Mouse (Mus musculus) liver, embryonic 11.5 days (tissue): Measurements from ENCODE around the gene Nup98. TPM values are rescaled to one million over a fixed set of nuclear protein-coding genes. Genes with fewer than 3 reads are reported as not detected.
A peak's percentile ranks its signal among the peaks of the same experiment; 100 is the strongest.

ENCODE experiments used
- ATAC-seq: fragments of 200-750 bp; cut with Nextera tagmentation; replicated peaks from 2 replicates; pipeline ENCODE4 v1.8.0; 2017; ENCODE audit warnings: moderate number of reproducible peaks, mild to moderate bottlenecking, moderate TSS enrichment, moderate library complexity; ENCODE audit not compliant: low FRiP score
- DNase-seq: peaks from one replicate; pipeline ENCODE4 v3.0.0-alpha.2; 2017; ENCODE audit warnings: low spot score
- H3K27ac ChIP-seq: fragments of 300-500 bp; sonication (generic); 2 replicates; pipeline ENCODE4 v1.5.1; 2014; ENCODE audit warnings: mild to moderate bottlenecking, low read depth, low read length, control low read depth
- H3K27me3 ChIP-seq: fragments of 300-500 bp; sonication (generic); replicated peaks from 2 replicates; pipeline ENCODE4 v1.6.1; 2014; ENCODE audit warnings: low read length, mixed read lengths; ENCODE audit not compliant: control insufficient read depth, insufficient read depth
- H3K36me3 ChIP-seq: fragments of 300-500 bp; sonication (generic); 2 replicates; pipeline ENCODE4 v1.6.1; 2014; ENCODE audit warnings: mild to moderate bottlenecking, low read length, moderate library complexity, mixed read lengths; ENCODE audit not compliant: control insufficient read depth, insufficient read depth
- H3K4me1 ChIP-seq: fragments of 300-500 bp; sonication (generic); replicated peaks from 2 replicates; pipeline ENCODE4 v1.6.1; 2014; ENCODE audit warnings: low read length, mixed read lengths; ENCODE audit not compliant: control insufficient read depth, insufficient read depth
- H3K4me2 ChIP-seq: fragments of 300-500 bp; sonication (generic); 2 replicates; pipeline ENCODE4 v1.6.1; 2014; ENCODE audit warnings: mild to moderate bottlenecking, control low read depth, moderate library complexity
- H3K4me3 ChIP-seq: fragments of 300-500 bp; sonication (generic); 2 replicates; pipeline ENCODE4 v1.5.1; 2014; ENCODE audit warnings: low read depth, low read length, control low read depth
- H3K9ac ChIP-seq: fragments of 300-500 bp; sonication (generic); 2 replicates; pipeline ENCODE4 v1.6.1; 2014; ENCODE audit warnings: low read depth, low read length, control low read depth
- H3K9me3 ChIP-seq: fragments of 300-500 bp; sonication (generic); 2 replicates; pipeline ENCODE4 v1.6.1; 2016; ENCODE audit warnings: low read length, inconsistent platforms, mixed read lengths; ENCODE audit not compliant: control insufficient read depth
- WGBS: fragments of 180-500 bp; shearing (Covaris S2); extraction: QIAGEN DNeasy Blood & Tissue Kit; methylation state at CpG from one replicate; pipeline ENCODE4 v1.1.7; 2014; 5-methylcytosine and 5-hydroxymethylcytosine counted together
- polyA plus RNA-seq: library from polyadenylated mRNA; unstranded; fragments of >200 nt; fragmentation: Nextera tagmentation; extraction: Ambion mirVana; gene quantifications from 2 replicates; pipeline ENCODE4 v1.2.1, GENCODE M21; 2014

Gene Nup98
- polyA plus RNA-seq, 1 experiment from 2014 or later = 42.0 TPM

- Histone ChIP-seq H3K4me1 (peaks cover 52% of the 10 kb centered on the region), H3K4me2 (peak overlapping the region; percentile 95), H3K27ac (peak overlapping the region; percentile 98), H3K9ac (peak overlapping the region; percentile 94), H3K36me3 (0 out of 2 replicates have a peak, but pooled peaks cover 2% of the 10 kb centered on the region), H3K9me3 (no peaks in the 10 kb centered on the region), H3K27me3 (no peaks in the 10 kb centered on the region), H3K4me3 (peak overlapping the region; percentile 91)
- DNase-seq (no peak), ATAC-seq (peak; percentile 28)
- WGBS = under 1% methylated on average over 23 of the region's 23 CpGs
Measured at GRCm38 (mm10) chr7:102249531-102249895, 39.5 kb upstream of the Nup98 start.

GRCm38 (mm10) chr7:102248691-102249404 is 38.9 kb upstream of the Nup98 start:
- ATAC-seq (no peak; the same call in 1 of the 2 replicates), DNase-seq (no peak)
- Histone ChIP-seq H3K27ac (peak overlapping the region; percentile 98), H3K4me3 (peak overlapping the region; percentile 91), H3K9ac (peak overlapping the region; percentile 94), H3K36me3 (0 out of 2 replicates have a peak, but pooled peaks cover 2% of the 10 kb centered on the region), H3K4me2 (peak overlapping the region; percentile 95), H3K9me3 (no peaks in the 10 kb centered on the region), H3K4me1 (peaks cover 57% of the 10 kb centered on the region), H3K27me3 (no peaks in the 10 kb centered on the region)
- WGBS = 11% methylated on average over 16 of the region's 16 CpGs

- no peaks in the 10 kb centered on the region for H3K27me3 ChIP-seq
- whole genome bisulfite sequencing = 38% methylated on average over 12 of the region's 12 CpGs
- peak overlapping the region; percentile 91 for H3K4me3 ChIP-seq
- H3K36me3 ChIP-seq = 0 out of 2 replicates have a peak, but pooled peaks cover 2% of the 10 kb centered on the region
- H3K4me2 ChIP-seq = peak overlapping the region; percentile 95
- peaks cover 70% of the 10 kb centered on the region for H3K4me1 ChIP-seq
- ATAC-seq (no peak), DNase-seq (no peak)
- H3K9ac ChIP-seq = peak overlapping the region; percentile 94
- peak overlapping the region; percentile 26 for H3K27ac ChIP-seq
- no peaks in the 10 kb centered on the region for H3K9me3 ChIP-seq
Measured at GRCm38 (mm10) chr7:102246956-102247797, 37.2 kb upstream of the Nup98 start.

GRCm38 (mm10) chr7:102246265-102246664 is 36.3 kb upstream of the Nup98 start:
- Histone ChIP-seq H3K27me3 (no peaks in the 10 kb centered on the region), H3K4me1 (peaks cover 72% of the 10 kb centered on the region), H3K9ac (no peak overlapping the region; the same call in 1 of the 2 replicates), H3K4me2 (peak overlapping the region; percentile 95), H3K27ac (peak overlapping the region; percentile 37; the same call in 1 of the 2 replicates), H3K9me3 (no peaks in the 10 kb centered on the region), H3K36me3 (peaks cover 4% of the 10 kb centered on the region; the same call in 1 of the 2 replicates), H3K4me3 (0 out of 2 replicates have a peak overlapping the region, but pooled peaks have one; percentile 13)
- ATAC-seq (no peak), DNase-seq (no peak)
- WGBS = 46% methylated on average over 6 of the region's 6 CpGs

GRCm38 (mm10) chr7:102245775-102246174 is 35.8 kb upstream of the Nup98 start:
- DNase-seq (no peak), ATAC-seq (no peak)
- WGBS = 5% methylated on average over 1 of the region's 1 CpGs
- H3K36me3 ChIP-seq = peaks cover 9% of the 10 kb centered on the region; the same call in 1 of the 2 replicates
- peak overlapping the region; percentile 37; the same call in 1 of the 2 replicates for H3K27ac ChIP-seq
- no peak overlapping the region for H3K9ac ChIP-seq
- 0 out of 2 replicates have a peak overlapping the region, but pooled peaks have one; percentile 13 for H3K4me3 ChIP-seq
- peaks cover 70% of the 10 kb centered on the region for H3K4me1 ChIP-seq
- no peaks in the 10 kb centered on the region for H3K27me3 ChIP-seq
- H3K9me3 ChIP-seq = no peaks in the 10 kb centered on the region
- H3K4me2 ChIP-seq = peak overlapping the region; percentile 95

- ATAC-seq (no peak), DNase-seq (no peak)
- peak overlapping the region; percentile 38 for H3K4me2 ChIP-seq
- peak overlapping the region; percentile 42 for H3K27ac ChIP-seq
- peaks cover 70% of the 10 kb centered on the region for H3K4me1 ChIP-seq
- H3K36me3 ChIP-seq = peaks cover 13% of the 10 kb centered on the region
- no peaks in the 10 kb centered on the region for H3K27me3 ChIP-seq
- no peak overlapping the region for H3K4me3 ChIP-seq
- peak overlapping the region; percentile 3 for H3K9ac ChIP-seq
- no peaks in the 10 kb centered on the region for H3K9me3 ChIP-seq
- 70% methylated on average over 3 of the region's 3 CpGs for WGBS
Measured at GRCm38 (mm10) chr7:102244782-102245535, 35.0 kb upstream of the Nup98 start.

- Histone ChIP-seq H3K9ac (0 out of 2 replicates have a peak overlapping the region, but pooled peaks have one; percentile 26), H3K27me3 (no peaks in the 10 kb centered on the region), H3K27ac (peak overlapping the region; percentile 34; the same call in 1 of the 2 replicates), H3K4me3 (no peak overlapping the region), H3K4me1 (peaks cover 69% of the 10 kb centered on the region), H3K36me3 (peaks cover 22% of the 10 kb centered on the region), H3K9me3 (no peaks in the 10 kb centered on the region), H3K4me2 (peak overlapping the region; percentile 16)
- WGBS = 40% methylated on average over 2 of the region's 2 CpGs
- DNase-seq (no peak), ATAC-seq (no peak; the same call in 1 of the 2 replicates)
Measured at GRCm38 (mm10) chr7:102243870-102244269, 33.9 kb upstream of the Nup98 start.

GRCm38 (mm10) chr7:102242917-102243316 is 32.9 kb upstream of the Nup98 start:
- Histone ChIP-seq H3K27me3 (no peaks in the 10 kb centered on the region), H3K9ac (no peak overlapping the region), H3K4me2 (no peak overlapping the region), H3K36me3 (peaks cover 26% of the 10 kb centered on the region), H3K9me3 (no peaks in the 10 kb centered on the region), H3K4me1 (peaks cover 60% of the 10 kb centered on the region), H3K27ac (peak overlapping the region; percentile 11), H3K4me3 (no peak overlapping the region)
- 49% methylated on average over 3 of the region's 3 CpGs for WGBS
- DNase-seq = no peak
- ATAC-seq = no peak
